Mouse (Mus musculus) neural tube, embryonic 11.5 days (tissue): ENCODE data around the gene Thap7. TPM values are rescaled to one million over a fixed set of nuclear protein-coding genes. Genes with fewer than 3 reads are reported as not detected.
"Not testable (repeated sequence)": the region's sequence is repeated elsewhere in the genome, so short reads cannot be mapped to it uniquely, and the experiment has no call there.

Experiments
- ATAC-seq: fragments of 200-750 bp; cut with Nextera tagmentation; 2 replicates; pipeline ENCODE4 v1.8.0; 2017; ENCODE audit warnings: moderate number of reproducible peaks, mild to moderate bottlenecking, moderate TSS enrichment, moderate library complexity; ENCODE audit not compliant: insufficient read depth, low FRiP score, low TSS enrichment
- DNase-seq: peaks from one replicate; pipeline ENCODE4 v3.0.0-alpha.2; 2015; ENCODE audit warnings: low spot score
- H3K27ac ChIP-seq: fragments of 300-500 bp; sonication (generic); 2 replicates; pipeline ENCODE4 v1.5.1; 2014; ENCODE audit warnings: low read depth, mild to moderate bottlenecking, low read length
- H3K27me3 ChIP-seq: fragments of 300-500 bp; sonication (generic); 2 replicates; pipeline ENCODE4 v1.6.1; 2014; ENCODE audit warnings: mild to moderate bottlenecking, low read length, mixed read lengths; ENCODE audit not compliant: control insufficient read depth, insufficient read depth
- H3K36me3 ChIP-seq: fragments of 300-500 bp; sonication (generic); 2 replicates; pipeline ENCODE4 v1.6.1; 2014; ENCODE audit warnings: mild to moderate bottlenecking, low read length, moderate library complexity, mixed read lengths; ENCODE audit not compliant: control insufficient read depth, insufficient read depth
- H3K4me1 ChIP-seq: fragments of 300-500 bp; sonication (generic); 2 replicates; pipeline ENCODE4 v1.6.1; 2014; ENCODE audit warnings: low read length, mixed read lengths; ENCODE audit not compliant: control insufficient read depth, insufficient read depth
- H3K4me2 ChIP-seq: fragments of 300-500 bp; sonication (generic); 2 replicates; pipeline ENCODE4 v1.6.1; 2014; ENCODE audit warnings: low read depth, mild to moderate bottlenecking, moderate library complexity
- H3K4me3 ChIP-seq: fragments of 300-500 bp; sonication (generic); 2 replicates; pipeline ENCODE4 v1.5.1; 2014; ENCODE audit warnings: low read depth, low read length
- H3K9ac ChIP-seq: fragments of 300-500 bp; sonication (generic); 2 replicates; pipeline ENCODE4 v1.6.1; 2014; ENCODE audit warnings: mild to moderate bottlenecking, low read length
- H3K9me3 ChIP-seq: fragments of 300-500 bp; sonication (generic); 2 replicates; pipeline ENCODE4 v1.6.1; 2016; ENCODE audit warnings: low read length; ENCODE audit not compliant: control insufficient read depth
- WGBS: fragments of 180-500 bp; shearing (Covaris S2); extraction: QIAGEN DNeasy Blood & Tissue Kit; methylation state at CpG from one replicate; pipeline ENCODE4 v1.1.7; 2014; 5-methylcytosine and 5-hydroxymethylcytosine counted together
- polyA plus RNA-seq: library from polyadenylated mRNA; unstranded; fragments of >200 nt; fragmentation: Nextera tagmentation; extraction: Ambion mirVana; gene quantifications from 2 replicates; pipeline ENCODE4 v1.2.1, GENCODE M21; 2014

The Thap7 gene
- polyA plus RNA-seq, 1 experiment from 2014 or later: 51.4 TPM

DNA sequence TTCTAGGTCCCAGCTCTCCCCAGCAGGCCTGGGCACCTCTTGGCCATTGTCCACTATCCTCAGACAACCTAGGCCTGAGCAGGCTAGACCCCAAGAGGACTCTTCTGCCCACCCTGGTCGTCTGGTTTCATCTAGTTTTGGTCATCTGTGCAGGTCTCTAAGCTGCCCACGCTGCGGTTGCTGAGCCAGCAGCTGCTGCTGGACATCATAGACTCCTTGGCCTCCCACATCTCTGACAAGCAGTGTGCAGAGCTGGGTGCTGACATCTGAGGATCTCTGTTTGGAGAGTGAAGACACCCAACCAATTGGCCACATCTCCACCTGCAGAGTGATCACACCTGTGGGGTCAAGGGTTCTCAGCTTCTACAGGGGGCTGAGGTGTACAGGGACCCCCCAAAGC, 5.4 kb downstream of the Thap7 start:
- Histone ChIP-seq H3K9me3 (no peaks in the 10 kb centered on the region), H3K4me3 (no peak overlapping the region), H3K27me3 (no peaks in the 10 kb centered on the region), H3K27ac (no peak overlapping the region), H3K36me3 (peaks cover 42% of the 10 kb centered on the region), H3K4me2 (no peak overlapping the region), H3K4me1 (no peaks in the 10 kb centered on the region), H3K9ac (no peak overlapping the region)
- no peak for ATAC-seq
- 86% methylated on average over 3 of the region's 3 CpGs for WGBS
- DNase-seq: no peak

GRCm38 (mm10) chr16:17524156-17524555, 6.8 kb downstream of the Thap7 start:
- Histone ChIP-seq H3K27me3 (no peaks in the 10 kb centered on the region), H3K9ac (no peak overlapping the region), H3K36me3 (peaks cover 49% of the 10 kb centered on the region), H3K9me3 (no peaks in the 10 kb centered on the region), H3K27ac (no peak overlapping the region), H3K4me1 (no peaks in the 10 kb centered on the region), H3K4me2 (no peak overlapping the region), H3K4me3 (no peak overlapping the region)
- 94% methylated on average over 11 of the region's 11 CpGs for WGBS
- no peak for DNase-seq
- no peak for ATAC-seq

DNA sequence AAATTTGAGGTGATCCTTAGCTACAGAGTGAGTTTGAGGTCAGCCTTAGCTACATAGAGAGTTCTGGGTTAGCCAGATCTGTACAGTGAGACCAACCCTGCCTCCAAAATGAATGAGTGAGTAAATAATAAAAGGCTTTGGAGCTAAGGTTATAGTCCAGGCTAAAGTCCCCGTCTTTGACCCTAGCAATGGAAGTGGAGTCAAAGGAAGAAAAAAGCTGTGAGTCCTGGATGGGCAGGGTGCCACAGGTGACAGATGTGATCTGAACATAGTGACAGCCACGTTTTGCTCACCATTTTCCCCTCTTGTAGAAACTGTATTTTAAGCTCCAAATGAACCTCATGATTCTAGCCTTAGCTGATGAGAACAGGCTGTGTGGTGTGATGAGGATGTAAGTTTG, 12.0 kb downstream of the Thap7 start:
- DNase-seq: no peak
- no peak for ATAC-seq
- no peak overlapping the region for H3K4me3 ChIP-seq
- no peak overlapping the region for H3K9ac ChIP-seq
- H3K4me1 ChIP-seq: no peaks in the 10 kb centered on the region
- 96% methylated on average over 2 of the region's 2 CpGs for WGBS
- H3K27me3 ChIP-seq: no peaks in the 10 kb centered on the region
- peaks cover 33% of the 10 kb centered on the region for H3K36me3 ChIP-seq
- no peak overlapping the region for H3K27ac ChIP-seq
- no peaks in the 10 kb centered on the region for H3K9me3 ChIP-seq
- no peak overlapping the region for H3K4me2 ChIP-seq

DNA sequence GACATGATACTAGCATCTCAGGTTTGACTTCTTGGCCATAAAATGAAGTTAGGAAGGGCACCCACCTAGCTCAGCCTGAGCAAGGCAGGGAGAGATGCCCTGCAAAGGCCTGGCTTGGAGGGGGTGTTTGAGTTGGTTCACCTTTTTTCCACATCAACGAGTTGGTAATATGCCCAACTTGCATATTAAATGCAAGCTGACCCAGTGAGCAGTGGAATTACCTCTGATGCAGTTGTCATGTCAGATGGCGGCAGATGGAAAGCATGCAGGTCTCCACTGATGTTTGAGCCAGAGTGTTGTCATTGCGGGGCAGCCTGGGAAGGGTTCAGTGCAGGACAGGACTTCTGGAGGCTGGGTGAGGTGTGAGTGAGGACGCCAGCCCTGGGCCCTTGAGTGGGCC, 19.5 kb downstream of the Thap7 start:
- peaks cover 11% of the 10 kb centered on the region for H3K36me3 ChIP-seq
- H3K4me3 ChIP-seq: no peak overlapping the region
- no peaks in the 10 kb centered on the region for H3K9me3 ChIP-seq
- WGBS: 95% methylated on average over 4 of the region's 4 CpGs
- ATAC-seq (no peak), DNase-seq (no peak)
- H3K4me1 ChIP-seq: peaks cover 6% of the 10 kb centered on the region; the same call in 1 of the 2 replicates
- no peaks in the 10 kb centered on the region for H3K27me3 ChIP-seq
- H3K27ac ChIP-seq: no peak overlapping the region
- no peak overlapping the region for H3K4me2 ChIP-seq
- H3K9ac ChIP-seq: no peak overlapping the region

GRCm38 (mm10) chr16:17510686-17511085, 20.2 kb downstream of the Thap7 start:
- Histone ChIP-seq H3K27me3 (no peaks in the 10 kb centered on the region), H3K27ac (no peak overlapping the region), H3K4me2 (no peak overlapping the region), H3K9me3 (no peaks in the 10 kb centered on the region), H3K36me3 (peaks cover 6% of the 10 kb centered on the region), H3K4me1 (peaks cover 6% of the 10 kb centered on the region; the same call in 1 of the 2 replicates), H3K9ac (no peak overlapping the region), H3K4me3 (no peak overlapping the region)
- ATAC-seq: no peak
- 90% methylated on average over 2 of the region's 2 CpGs for WGBS
- no peak for DNase-seq

DNA sequence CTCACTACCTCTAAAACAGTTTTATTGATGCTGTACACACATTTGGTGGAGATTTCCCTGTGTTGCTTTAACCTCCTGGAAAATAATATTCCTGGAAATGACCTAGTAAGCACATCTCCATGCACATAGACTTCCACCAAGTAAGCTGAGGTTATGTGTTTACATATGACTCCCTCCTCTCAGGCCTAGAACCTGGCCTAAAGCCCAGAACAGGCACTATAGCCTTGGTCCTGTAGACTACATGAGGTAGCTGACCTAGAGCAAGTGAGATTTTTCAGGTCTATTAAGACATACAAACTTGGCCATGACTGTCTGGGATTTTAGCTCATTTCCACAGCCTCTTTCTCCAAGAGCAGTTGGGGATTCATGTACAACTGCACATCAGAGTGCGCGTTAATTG, 20.8 kb downstream of the Thap7 start:
- Histone ChIP-seq H3K9ac (no peak overlapping the region), H3K9me3 (no peaks in the 10 kb centered on the region)
- ATAC-seq: no peak

GRCm38 (mm10) chr16:17509240-17509597, 21.7 kb downstream of the Thap7 start:
- Histone ChIP-seq H3K27ac (no peak overlapping the region), H3K4me3 (peak overlapping the region; percentile 72), H3K9ac (peak overlapping the region; percentile 83), H3K4me2 (peak overlapping the region; percentile 56), H3K27me3 (no peaks in the 10 kb centered on the region), H3K36me3 (peaks cover 6% of the 10 kb centered on the region), H3K9me3 (no peaks in the 10 kb centered on the region), H3K4me1 (peaks cover 6% of the 10 kb centered on the region; the same call in 1 of the 2 replicates)
- ATAC-seq: peak; percentile 10
- 16% methylated on average over 9 of the region's 9 CpGs for WGBS
- DNase-seq: no peak

More for the DNA sequence above, 20.8 kb downstream of the Thap7 start:
- Histone ChIP-seq H3K4me3 (peak overlapping the region; percentile 72; the same call in 1 of the 2 replicates), H3K36me3 (peaks cover 6% of the 10 kb centered on the region), H3K4me1 (peaks cover 6% of the 10 kb centered on the region; the same call in 1 of the 2 replicates), H3K27me3 (no peaks in the 10 kb centered on the region), H3K4me2 (peak overlapping the region; percentile 56), H3K27ac (no peak overlapping the region)
- whole genome bisulfite sequencing: 95% methylated on average over 2 of the region's 2 CpGs
- no peak for DNase-seq

GRCm38 (mm10) chr16:17508546-17509239, 22.2 kb downstream of the Thap7 start, which contains the start of gene Lztr1:
Gene Lztr1, plus strand, starts transcription at chr16:17508688.
- under 1% methylated on average over 50 of the region's 50 CpGs for WGBS
- H3K9ac ChIP-seq: peak within 1 kb of the TSS; percentile 83
- no peaks in the 10 kb centered on the region for H3K9me3 ChIP-seq
- H3K27me3 ChIP-seq: no peaks in the 10 kb centered on the region
- H3K36me3 ChIP-seq: peaks cover 6% of the 10 kb centered on the region
- ATAC-seq: peak; percentile 97
- DNase-seq: peak; percentile 93
- peak within 1 kb of the TSS; percentile 72 for H3K4me3 ChIP-seq
- peaks cover 6% of the 10 kb centered on the region; the same call in 1 of the 2 replicates for H3K4me1 ChIP-seq
- peak within 1 kb of the TSS; percentile 56 for H3K4me2 ChIP-seq
- H3K27ac ChIP-seq: peak within 1 kb of the TSS; percentile 39

DNA sequence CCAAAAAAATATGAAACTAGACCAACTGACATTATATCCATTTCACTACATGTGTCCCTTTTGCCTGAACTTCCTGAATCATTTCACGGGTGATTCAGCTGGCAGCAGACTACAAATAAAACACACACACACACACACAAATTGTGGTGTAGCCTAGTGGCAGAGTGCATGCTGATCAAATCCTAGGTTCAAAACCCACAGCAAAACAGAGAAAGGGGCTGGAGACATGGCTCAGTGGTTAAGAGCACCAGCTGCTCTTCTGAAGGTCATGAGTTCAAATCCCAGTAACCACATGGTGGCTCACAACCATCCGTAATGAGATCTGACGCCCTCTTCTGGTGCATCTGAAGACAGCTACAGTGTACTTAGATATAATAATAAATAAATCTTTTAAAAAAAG, 22.9 kb downstream of the Thap7 start:
- WGBS: 58% methylated on average over 2 of the region's 3 CpGs
- not testable (repeated sequence) for ATAC-seq, H3K4me1 ChIP-seq, H3K36me3 ChIP-seq, DNase-seq, H3K9me3 ChIP-seq, H3K27me3 ChIP-seq
- H3K4me2 ChIP-seq: peak overlapping the region; percentile 56
- peak overlapping the region; percentile 83 for H3K9ac ChIP-seq
- H3K27ac ChIP-seq: peak overlapping the region; percentile 39; the same call in 1 of the 2 replicates
- peak overlapping the region; percentile 72 for H3K4me3 ChIP-seq
